Mouse (Mus musculus) mature B cell (primary cell): Measurements from ENCODE around the gene Zfp365.

Experiments used
- in situ Hi-C: fragments of 300-500 bp; cut with MboI; formaldehyde crosslinking; loops from 2 replicates; pipeline ENCODE4 v1.14.3; 2019

Zfp365 gene

GRCm38 (mm10) chr10:67903387-67903786, 9.1 kb downstream of the Zfp365 start:
- in situ Hi-C loops, result no loop called here

- in situ Hi-C loops, result no loop called here
These were observed 11.3 kb downstream of the Zfp365 start for GRCm38 (mm10) chr10:67901179-67901578.

GRCm38 (mm10) chr10:67898949-67899675, 13.3 kb downstream of the Zfp365 start:
- in situ Hi-C loops, result no loop called here

GRCm38 (mm10) chr10:67898355-67898935, 14.0 kb downstream of the Zfp365 start:
- in situ Hi-C loops, result no loop called here

- in situ Hi-C loops, result no loop called here
These were observed 15.2 kb downstream of the Zfp365 start for GRCm38 (mm10) chr10:67897281-67897680.

- in situ Hi-C loops, result no loop called here
These were observed 17.8 kb downstream of the Zfp365 start for GRCm38 (mm10) chr10:67894683-67895082.

GRCm38 (mm10) chr10:67894059-67894458, 18.4 kb downstream of the Zfp365 start:
- in situ Hi-C loops, result no loop called here

- in situ Hi-C loops, result no loop called here
These were observed 19.2 kb downstream of the Zfp365 start for GRCm38 (mm10) chr10:67893226-67893625.

- in situ Hi-C loops, result no loop called here
These were observed 21.3 kb downstream of the Zfp365 start for GRCm38 (mm10) chr10:67891126-67891525.

GRCm38 (mm10) chr10:67887971-67888370, 24.5 kb downstream of the Zfp365 start:
- in situ Hi-C loops, result no loop called here

- in situ Hi-C loops, result no loop called here
These were observed 31.8 kb downstream of the Zfp365 start for GRCm38 (mm10) chr10:67880692-67881091.

GRCm38 (mm10) chr10:67871811-67872210, 40.7 kb downstream of the Zfp365 start:
- in situ Hi-C loops, result no loop called here

GRCm38 (mm10) chr10:67868234-67868633, 44.2 kb downstream of the Zfp365 start:
- in situ Hi-C loops, result no loop called here

- in situ Hi-C loops, result no loop called here
These were observed 46.6 kb downstream of the Zfp365 start for GRCm38 (mm10) chr10:67865841-67866240.

- in situ Hi-C loops, result no loop called here
These were observed 47.4 kb downstream of the Zfp365 start for GRCm38 (mm10) chr10:67865063-67865462.

- in situ Hi-C loops, result no loop called here
These were observed 50.1 kb downstream of the Zfp365 start for GRCm38 (mm10) chr10:67862331-67862730.

- in situ Hi-C loops, result loop anchor here (10.0 kb wide), 1 partner anchor 544 kb away; no protein-coding TSS in a partner anchor
These were observed 53.6 kb downstream of the Zfp365 start for GRCm38 (mm10) chr10:67858878-67859277.

- in situ Hi-C loops, result loop anchor here (10.0 kb wide), 1 partner anchor 543 kb away; no protein-coding TSS in a partner anchor
These were observed 54.9 kb downstream of the Zfp365 start for GRCm38 (mm10) chr10:67857561-67857906.

GRCm38 (mm10) chr10:67856791-67857560, 55.5 kb downstream of the Zfp365 start:
- in situ Hi-C loops, result loop anchor here (10.0 kb wide), 1 partner anchor 542 kb away; no protein-coding TSS in a partner anchor

GRCm38 (mm10) chr10:67855760-67856159, 56.7 kb downstream of the Zfp365 start:
- in situ Hi-C loops, result loop anchor here (10.0 kb wide), 1 partner anchor 541 kb away; no protein-coding TSS in a partner anchor

GRCm38 (mm10) chr10:67852411-67852810, 60.1 kb downstream of the Zfp365 start:
- in situ Hi-C loops, result loop anchor here (10.0 kb wide), 1 partner anchor 538 kb away; no protein-coding TSS in a partner anchor

GRCm38 (mm10) chr10:67851079-67851478, 61.4 kb downstream of the Zfp365 start:
- in situ Hi-C loops, result loop anchor here (10.0 kb wide), 1 partner anchor 536 kb away; no protein-coding TSS in a partner anchor
